Mouse (Mus musculus) CH12.LX (cell line): ENCODE data around the gene Wdfy3. TPM values are rescaled to one million over a fixed set of nuclear protein-coding genes. Genes with fewer than 3 reads are reported as not detected.

Experiments
- DNase-seq: peaks from one replicate; pipeline ENCODE4 v3.0.0-alpha.2; 2013; ENCODE audit errors: extremely low read depth
- H3K27ac ChIP-seq: 2 replicates; pipeline ENCODE4 v1.5.1; 2012; ENCODE audit warnings: low read depth, mild to moderate bottlenecking, control low read depth, moderate library complexity; ENCODE audit not compliant: insufficient read depth
- H3K27me3 ChIP-seq: replicated peaks from 2 replicates; pipeline ENCODE3; 2012; ENCODE audit warnings: inconsistent platforms
- H3K36me3 ChIP-seq, 2 experiments: replicated peaks in 1 of 2; 2 replicates each; pipeline versions ENCODE3 to v1.6.1; 2012; ENCODE audit warnings: inconsistent platforms in 1 of 2, low read length in 1 of 2, mild to moderate bottlenecking in 1 of 2, mixed read lengths in 1 of 2, moderate library complexity in 1 of 2; ENCODE audit not compliant: control insufficient read depth in 1 of 2, insufficient read depth in 1 of 2
- H3K4me1 ChIP-seq, 2 experiments: 2 replicates each; pipeline ENCODE4 v1.6.1; 2012; ENCODE audit warnings: inconsistent platforms in 1 of 2, moderate library complexity in 1 of 2; ENCODE audit not compliant: insufficient read depth in 2 of 2, control insufficient read depth in 1 of 2
- H3K4me2 ChIP-seq: 2 replicates; pipeline ENCODE4 v1.6.1; 2012; ENCODE audit warnings: low read depth, mild to moderate bottlenecking, control low read depth; ENCODE audit not compliant: poor library complexity, insufficient read depth, severe bottlenecking
- H3K4me3 ChIP-seq, 3 experiments: fragments of 150-350 bp in 1 of 3; sonication (generic) in 1 of 3; replicated peaks in 1 of 3; 2 replicates each; pipeline versions ENCODE3 to v1.5.1; 2011 to 2012; ENCODE audit warnings: low read depth in 2 of 3, low read length in 2 of 3, mild to moderate bottlenecking in 2 of 3, moderate library complexity in 2 of 3, control low read depth in 1 of 3, improper control_type of control experiment in 1 of 3, inconsistent platforms in 1 of 3, mixed read lengths in 1 of 3; ENCODE audit not compliant: poor library complexity in 1 of 3
- H3K79me2 ChIP-seq: replicated peaks from 2 replicates; pipeline ENCODE4 v1.6.1; 2012; ENCODE audit warnings: mild to moderate bottlenecking, moderate library complexity; ENCODE audit not compliant: control insufficient read depth, poor library complexity, insufficient read depth, severe bottlenecking; ENCODE audit errors: extremely low read depth
- H3K9ac ChIP-seq: 2 replicates; pipeline ENCODE4 v1.6.1; 2012; ENCODE audit warnings: low read depth, mild to moderate bottlenecking, control low read depth, moderate library complexity; ENCODE audit not compliant: insufficient read depth
- H3K9me3 ChIP-seq: replicated peaks from 2 replicates; pipeline ENCODE3; 2012; ENCODE audit warnings: low read length, inconsistent platforms, mixed read lengths
- CHD1 ChIP-seq: IDR thresholded peaks from 2 replicates; pipeline ENCODE4 v1.6.1; 2012; ENCODE audit warnings: low read depth, low read length, improper control_type of control experiment, inconsistent platforms
- CHD2 ChIP-seq: IDR thresholded peaks from 2 replicates; pipeline ENCODE4 v1.6.1; 2011; ENCODE audit warnings: low read length, improper control_type of control experiment
- CTCF ChIP-seq, 2 experiments: IDR thresholded peaks in 1 of 2; conservative IDR thresholded peaks in 1 of 2; 2 replicates each; pipeline ENCODE4 v1.5.1; 2011 to 2012; ENCODE audit warnings: low read depth in 2 of 2, low read length in 2 of 2, improper control_type of control experiment in 1 of 2, inconsistent platforms in 1 of 2, mild to moderate bottlenecking in 1 of 2, moderate library complexity in 1 of 2
- E2F4 ChIP-seq: IDR thresholded peaks from 2 replicates; pipeline ENCODE4 v1.6.1; 2011; ENCODE audit warnings: low read depth, low read length, improper control_type of control experiment; ENCODE audit not compliant: insufficient replicate concordance
- ELF1 ChIP-seq: IDR thresholded peaks from 2 replicates; pipeline ENCODE4 v1.6.1; 2014; ENCODE audit warnings: low read depth, mild to moderate bottlenecking, inconsistent platforms, low read length, improper control_type of control experiment
- HCFC1 ChIP-seq: IDR thresholded peaks from 2 replicates; pipeline ENCODE4 v1.6.1; 2012; ENCODE audit warnings: low read depth, mild to moderate bottlenecking, inconsistent platforms, low read length, improper control_type of control experiment
- IRF4 ChIP-seq: IDR thresholded peaks from 2 replicates; pipeline ENCODE4 v1.6.1; 2014; ENCODE audit warnings: low read depth, mild to moderate bottlenecking, inconsistent platforms, low read length, improper control_type of control experiment
- JUN ChIP-seq: IDR thresholded peaks from 2 replicates; pipeline ENCODE4 v1.6.1; 2011; ENCODE audit warnings: low read depth, mild to moderate bottlenecking, low read length, improper control_type of control experiment, moderate library complexity; ENCODE audit not compliant: insufficient read depth
- KAT2A ChIP-seq: IDR thresholded peaks from 2 replicates; pipeline ENCODE4 v1.6.1; 2012; ENCODE audit warnings: low read length, improper control_type of control experiment, inconsistent platforms; ENCODE audit not compliant: insufficient replicate concordance
- MAFK ChIP-seq: IDR thresholded peaks from 2 replicates; pipeline ENCODE4 v1.6.1; 2011; ENCODE audit warnings: low read length, improper control_type of control experiment; ENCODE audit not compliant: insufficient replicate concordance
- MAZ ChIP-seq: IDR thresholded peaks from 2 replicates; pipeline ENCODE4 v1.6.1; 2012; ENCODE audit warnings: low read depth, mild to moderate bottlenecking, inconsistent platforms, low read length, improper control_type of control experiment, moderate library complexity
- MXI1 ChIP-seq: IDR thresholded peaks from 2 replicates; pipeline ENCODE4 v1.6.1; 2011; ENCODE audit warnings: mild to moderate bottlenecking, low read depth, low read length, improper control_type of control experiment
- MYC ChIP-seq: IDR thresholded peaks from 2 replicates; pipeline ENCODE4 v1.6.1; 2011; ENCODE audit warnings: low read depth, mild to moderate bottlenecking, improper control_type of control experiment, low read length
- NRF1 ChIP-seq: IDR thresholded peaks from 2 replicates; pipeline ENCODE4 v1.6.1; 2014; ENCODE audit warnings: low read depth, mild to moderate bottlenecking, inconsistent platforms, low read length, improper control_type of control experiment, moderate library complexity
- PAX5 ChIP-seq: IDR thresholded peaks from 2 replicates; pipeline ENCODE4 v1.6.1; 2012; ENCODE audit warnings: low read length, inconsistent platforms, mixed read lengths
- POLR2AphosphoS2 ChIP-seq: IDR thresholded peaks from 2 replicates; pipeline ENCODE4 v1.6.1; 2011; ENCODE audit warnings: low read depth, low read length, improper control_type of control experiment
- SIN3A ChIP-seq: IDR thresholded peaks from 2 replicates; pipeline ENCODE4 v1.6.1; 2012; ENCODE audit warnings: low read length, improper control_type of control experiment, inconsistent platforms
- SMC3 ChIP-seq: IDR thresholded peaks from 2 replicates; pipeline ENCODE4 v1.6.1; 2011; ENCODE audit warnings: low read depth, low read length, improper control_type of control experiment
- TBP ChIP-seq: conservative IDR thresholded peaks from 2 replicates; pipeline ENCODE4 v1.6.1; 2011; ENCODE audit warnings: low read depth, low read length, improper control_type of control experiment
- ZC3H11A ChIP-seq: IDR thresholded peaks from 2 replicates; pipeline ENCODE4 v1.6.1; 2012; ENCODE audit warnings: low read depth, mild to moderate bottlenecking, inconsistent platforms, low read length, improper control_type of control experiment
- ZMIZ1 ChIP-seq: IDR thresholded peaks from 2 replicates; pipeline ENCODE4 v1.6.1; 2012; ENCODE audit warnings: low read depth, mild to moderate bottlenecking, inconsistent platforms, low read length, improper control_type of control experiment
- dilution Hi-C: fragments of 300-500 bp; cut with MboI; formaldehyde crosslinking; loops from 2 replicates; pipeline ENCODE4 v1.14.3; 2020; ENCODE audit warnings: low sequenced_read_pairs; ENCODE audit not compliant: extremely low pct_unique_long_range_greater_than_20kb, extremely low pct_ligation_motif_present
- in situ Hi-C: fragments of 300-500 bp; cut with MboI; formaldehyde crosslinking; loops from 3 replicates; pipeline ENCODE4 v1.14.3; 2019; ENCODE audit warnings: low sequenced_read_pairs, low pct_ligation_motif_present, low pct_unique_long_range_greater_than_20kb, mixed read lengths
- polyA plus RNA-seq: library from polyadenylated mRNA; unstranded; fragments of >175 nt; gene quantifications from 2 replicates; pipeline ENCODE4 v1.2.1, GENCODE M21; 2012; ENCODE audit warnings: low read depth; ENCODE audit not compliant: insufficient read length
- total RNA-seq, 2 experiments: library from RNA; depleted of rRNA; stranded (reverse); fragments of 300-350 nt in 1 of 2; fragments of >200 nt in 1 of 2; gene quantifications; 2 replicates each; pipeline ENCODE4 v1.2.3; 2012 to 2014

Wdfy3 gene
- total and polyA plus RNA-seq, 3 experiments: not detected

GRCm38 (mm10) chr5:101962824-101963223 lies 106.9 kb downstream of the Wdfy3 start:
- H3K9me3 ChIP-seq: peaks cover 70% of the 10 kb centered on the region
- H3K27ac ChIP-seq: no peak overlapping the region
- H3K4me3 ChIP-seq: no peak overlapping the region
- no peaks in the 10 kb centered on the region for H3K36me3 ChIP-seq
- H3K79me2 ChIP-seq: no peaks in the 10 kb centered on the region
- dilution Hi-C loops (no loop called here), in situ Hi-C loops (no loop called here)
- H3K27me3 ChIP-seq: no peaks in the 10 kb centered on the region
- no peak overlapping the region for H3K4me2 ChIP-seq
- no peaks in the 10 kb centered on the region for H3K4me1 ChIP-seq
- no peak for DNase-seq
- no peak overlapping the region for H3K9ac ChIP-seq
- TF ChIP-seq KAT2A: no peak
- TF ChIP-seq ZMIZ1: no peak
- TF ChIP-seq HCFC1: no peak
- TF ChIP-seq JUN: no peak
- TF ChIP-seq CHD1: no peak
- no peak for TF ChIP-seq CHD2
- no peak for TF ChIP-seq MYC
- no peak for TF ChIP-seq IRF4
- no peak for TF ChIP-seq NRF1
- TF ChIP-seq CTCF (conservative IDR thresholded peaks at IDR 0.05 in 1 of 2, IDR thresholded peaks at IDR 0.05 in 1 of 2; ENCODE audit: low read depth in 2 of 2, low read length in 2 of 2): no peak
- no peak for TF ChIP-seq MXI1
- TF ChIP-seq, all 38 proteins: peak for 0

DNA sequence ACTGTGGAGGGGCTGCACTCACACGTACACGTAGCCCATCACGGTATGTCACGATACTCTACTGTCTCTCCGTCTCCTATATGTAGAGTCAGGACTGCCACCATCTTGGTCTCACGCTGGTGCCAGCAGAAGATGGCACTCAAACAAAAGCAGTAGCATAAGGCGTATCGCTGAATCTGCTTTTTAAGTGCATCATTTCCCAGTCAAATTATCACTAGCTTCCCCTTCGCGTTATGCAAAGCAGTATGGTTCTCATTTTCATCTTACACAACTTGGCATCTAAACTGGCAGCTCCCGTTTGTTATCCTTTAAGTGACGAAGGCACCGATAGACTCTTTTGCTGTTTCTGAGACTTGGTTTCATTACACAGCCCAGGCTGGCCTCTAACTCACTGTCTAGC lies 110.4 kb downstream of the Wdfy3 start:
- in situ Hi-C loops: no loop called here
- no peak overlapping the region for H3K9ac ChIP-seq
- H3K4me2 ChIP-seq: no peak overlapping the region
- DNase-seq: no peak
- no peaks in the 10 kb centered on the region for H3K36me3 ChIP-seq
- H3K27me3 ChIP-seq: no peaks in the 10 kb centered on the region
- dilution Hi-C loops: no loop called here
- H3K9me3 ChIP-seq: peaks cover 72% of the 10 kb centered on the region
- H3K27ac ChIP-seq: no peak overlapping the region
- H3K79me2 ChIP-seq: no peaks in the 10 kb centered on the region
- no peak overlapping the region for H3K4me3 ChIP-seq
- no peaks in the 10 kb centered on the region for H3K4me1 ChIP-seq
- TF ChIP-seq SIN3A (no peak), POLR2AphosphoS2 (no peak), TBP (no peak), MYC (no peak), CHD2 (no peak), ZMIZ1 (no peak), MAZ (no peak), NRF1 (no peak), MAFK (no peak), ELF1 (no peak), CHD1 (no peak), E2F4 (no peak), PAX5 (no peak), ZC3H11A (no peak), IRF4 (no peak), SMC3 (no peak)
